Mouse (Mus musculus) embryonic fibroblast, embryonic 13.5 days (primary cell): ENCODE data around the gene Dctn1.

Experiments used
- CTCF ChIP-seq: IDR thresholded peaks from 2 replicates; pipeline ENCODE4 v1.5.1; 2011; ENCODE audit warnings: mild to moderate bottlenecking, control low read depth, low read length, moderate library complexity, borderline replicate concordance; ENCODE audit not compliant: insufficient read depth
- POLR2A ChIP-seq: IDR thresholded peaks from 2 replicates; pipeline ENCODE4 v1.6.1; 2011; ENCODE audit warnings: low read depth, mild to moderate bottlenecking, control low read depth, low read length, moderate library complexity

GRCm38 (mm10) chr6:83120930-83121862 lies 44.5 kb upstream of the Dctn1 start, which contains the start of gene Wbp1:
- TF ChIP-seq POLR2A: peak; percentile 77
- TF ChIP-seq CTCF: no peak
